Mouse (Mus musculus) kidney, embryonic 14.5 days (tissue): ENCODE measurements around the gene Arfgap3. TPM values are rescaled to one million over a fixed set of nuclear protein-coding genes. Genes with fewer than 3 reads are reported as not detected.

Experiments
- ATAC-seq: fragments of 200-750 bp; cut with Nextera tagmentation; 2 replicates; pipeline ENCODE4 v1.8.0; 2017; ENCODE audit warnings: moderate number of reproducible peaks, mild to moderate bottlenecking, moderate TSS enrichment, moderate library complexity; ENCODE audit not compliant: low FRiP score, low TSS enrichment
- H3K27ac ChIP-seq: fragments of 300-500 bp; sonication (generic); 2 replicates; pipeline ENCODE4 v1.5.1; 2014; ENCODE audit warnings: low read depth, mild to moderate bottlenecking, low read length, moderate library complexity, mixed read lengths
- H3K27me3 ChIP-seq: fragments of 300-500 bp; sonication (generic); 2 replicates; pipeline ENCODE4 v1.6.1; 2014; ENCODE audit warnings: mild to moderate bottlenecking, low read length; ENCODE audit not compliant: control insufficient read depth, insufficient read depth
- H3K36me3 ChIP-seq: fragments of 300-500 bp; sonication (generic); 2 replicates; pipeline ENCODE4 v1.6.1; 2014; ENCODE audit warnings: low read length, mixed read lengths; ENCODE audit not compliant: control insufficient read depth, insufficient read depth
- H3K4me1 ChIP-seq: fragments of 300-500 bp; sonication (generic); 2 replicates; pipeline ENCODE4 v1.6.1; 2014; ENCODE audit warnings: low read length, mixed read lengths; ENCODE audit not compliant: control insufficient read depth, insufficient read depth
- H3K4me2 ChIP-seq: fragments of 300-500 bp; sonication (generic); replicated peaks from 2 replicates; pipeline ENCODE4 v1.6.1; 2014; ENCODE audit warnings: low read depth, mild to moderate bottlenecking, low read length
- H3K4me3 ChIP-seq: fragments of 300-500 bp; sonication (generic); 2 replicates; pipeline ENCODE4 v1.5.1; 2014; ENCODE audit warnings: mild to moderate bottlenecking, low read length
- H3K9ac ChIP-seq: fragments of 300-500 bp; sonication (generic); 2 replicates; pipeline ENCODE4 v1.6.1; 2014; ENCODE audit warnings: low read depth, mild to moderate bottlenecking, low read length, moderate library complexity
- H3K9me3 ChIP-seq: fragments of 300-500 bp; sonication (generic); 2 replicates; pipeline ENCODE4 v1.6.1; 2016; ENCODE audit warnings: low read length; ENCODE audit not compliant: control insufficient read depth
- WGBS: fragments of 180-500 bp; shearing (Covaris S2); extraction: QIAGEN DNeasy Blood & Tissue Kit; methylation state at CpG from one replicate; pipeline ENCODE4 v1.1.7; 2014; 5-methylcytosine and 5-hydroxymethylcytosine counted together
- polyA plus RNA-seq: library from polyadenylated mRNA; unstranded; fragments of >200 nt; fragmentation: Nextera tagmentation; extraction: Ambion mirVana; gene quantifications from 2 replicates; pipeline ENCODE4 v1.2.1, GENCODE M21; 2014

Gene Arfgap3
- polyA plus RNA-seq, 1 experiment from 2014 or later = 33.3 TPM

DNA sequence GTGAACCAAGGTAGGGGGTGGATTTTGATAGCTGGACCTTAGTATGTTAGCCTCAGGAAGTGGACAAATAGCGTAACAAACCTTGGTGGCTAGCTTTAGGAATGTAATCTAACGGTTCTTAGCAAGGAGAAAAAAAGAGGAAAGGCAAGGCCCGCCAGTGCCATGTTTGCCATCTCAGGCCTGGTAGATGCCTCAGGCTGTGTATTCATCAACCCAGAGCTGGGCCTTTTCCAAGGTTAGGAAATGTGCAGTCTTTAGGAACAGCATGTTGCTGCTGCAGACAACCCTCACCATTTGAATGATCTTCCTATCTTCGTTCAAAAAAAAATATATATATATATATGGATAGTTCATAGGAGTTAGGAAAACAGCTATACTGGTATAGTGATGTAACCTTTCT is 1.5 kb upstream of the Arfgap3 start:
- Histone ChIP-seq H3K36me3 (no peaks in the 10 kb centered on the region), H3K27ac (no peak overlapping the region), H3K4me1 (peaks cover 14% of the 10 kb centered on the region; the same call in 1 of the 2 replicates), H3K9me3 (no peaks in the 10 kb centered on the region), H3K27me3 (no peaks in the 10 kb centered on the region), H3K9ac (no peak overlapping the region), H3K4me2 (no peak overlapping the region), H3K4me3 (no peak overlapping the region)
- ATAC-seq = no peak
- 82% methylated on average over 4 of the region's 4 CpGs for WGBS

DNA sequence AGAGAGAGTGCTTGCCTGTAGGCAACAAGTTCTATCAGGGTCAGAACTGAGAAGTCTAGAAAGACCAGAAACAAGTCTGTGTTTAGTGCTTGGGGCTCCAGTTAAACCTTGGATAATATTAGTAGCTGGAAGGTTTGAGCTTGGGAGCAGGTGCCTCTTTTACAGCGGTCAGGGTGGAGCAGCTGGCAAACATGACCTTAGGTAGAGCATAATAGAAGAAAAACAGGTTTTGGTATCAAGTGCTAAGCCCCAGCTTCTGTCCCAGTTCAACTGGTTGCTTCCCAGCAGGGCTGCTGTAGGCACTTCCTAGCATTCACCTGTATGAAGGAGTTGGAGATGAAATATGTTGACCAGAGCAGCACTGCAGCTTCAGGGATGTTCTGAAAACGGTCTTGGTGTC is 812 bp upstream of the Arfgap3 start:
- Histone ChIP-seq H3K9ac (peak overlapping the region; percentile 85), H3K27me3 (no peaks in the 10 kb centered on the region), H3K36me3 (no peaks in the 10 kb centered on the region), H3K4me2 (peak overlapping the region; percentile 91), H3K4me3 (no peak overlapping the region; the same call in 1 of the 2 replicates), H3K27ac (no peak overlapping the region), H3K4me1 (peaks cover 14% of the 10 kb centered on the region; the same call in 1 of the 2 replicates), H3K9me3 (no peaks in the 10 kb centered on the region)
- ATAC-seq = no peak
- 42% methylated on average over 2 of the region's 2 CpGs for WGBS

DNA sequence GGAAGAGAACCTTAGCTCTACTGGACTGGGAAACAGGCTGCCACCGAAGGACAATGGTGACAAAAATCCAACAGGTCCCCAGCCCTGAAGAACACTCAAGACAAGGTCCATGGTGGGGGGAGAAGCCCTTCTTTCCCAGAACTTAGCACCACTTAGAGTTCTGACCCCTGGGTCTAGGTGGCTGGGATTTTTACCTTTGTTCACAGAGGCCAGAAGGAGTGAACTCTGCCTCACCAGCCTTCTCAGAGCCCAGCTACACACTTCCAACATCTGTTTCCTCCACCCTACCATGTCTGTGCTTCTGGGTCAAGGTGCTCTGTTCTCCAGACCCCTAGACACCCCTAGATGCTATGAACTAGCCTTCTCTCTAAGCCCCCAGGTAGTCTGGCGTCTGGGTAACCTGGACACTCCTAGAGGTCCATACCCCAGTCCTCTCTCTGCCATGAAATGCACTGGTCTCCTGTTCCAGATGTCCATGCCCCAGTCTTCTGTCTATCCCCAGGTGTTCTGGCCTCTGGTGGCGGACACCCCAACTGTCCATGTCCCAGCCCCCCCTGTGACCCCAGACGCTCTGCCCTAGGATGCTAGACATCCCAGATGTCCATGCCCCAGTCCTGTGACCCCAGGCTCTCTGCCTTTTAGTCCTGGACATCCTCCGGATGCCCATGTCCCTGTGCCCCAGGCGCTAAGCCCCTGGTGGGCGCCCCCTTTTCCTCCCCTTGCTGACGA is 658 bp downstream of the Arfgap3 start:
- Histone ChIP-seq H3K4me2 (peak overlapping the region; percentile 91), H3K9ac (peak overlapping the region; percentile 85), H3K27me3 (no peaks in the 10 kb centered on the region), H3K4me3 (peak overlapping the region; percentile 88), H3K4me1 (peaks cover 14% of the 10 kb centered on the region; the same call in 1 of the 2 replicates), H3K27ac (no peak overlapping the region), H3K36me3 (0 out of 2 replicates have a peak, but pooled peaks cover 3% of the 10 kb centered on the region), H3K9me3 (no peaks in the 10 kb centered on the region)
- ATAC-seq = peak; percentile 61
- 15% methylated on average over 8 of the region's 8 CpGs for WGBS

DNA sequence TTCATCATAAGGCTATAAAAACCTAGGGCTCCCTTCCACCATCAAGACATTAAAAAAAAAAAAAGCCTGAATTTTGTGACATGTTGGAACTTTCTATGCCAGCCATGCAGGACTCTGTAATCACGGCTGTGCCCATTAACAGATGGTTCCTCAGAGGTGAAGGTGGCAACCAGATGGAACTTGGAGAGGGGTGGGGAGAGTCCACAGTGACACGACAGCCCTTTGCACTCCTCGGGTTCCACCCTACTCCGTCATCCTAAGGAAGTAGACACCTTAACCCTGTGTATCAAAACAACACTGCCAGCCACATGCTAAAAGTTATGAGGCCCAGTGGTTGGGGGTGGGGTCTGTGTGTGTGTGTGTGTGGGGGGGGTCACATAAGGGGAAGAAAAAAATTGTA is 1.3 kb downstream of the Arfgap3 start:
- no peak for ATAC-seq
- no peak overlapping the region; the same call in 1 of the 2 replicates for H3K9ac ChIP-seq
- H3K9me3 ChIP-seq = no peaks in the 10 kb centered on the region
- H3K4me3 ChIP-seq = peak overlapping the region; percentile 88; the same call in 1 of the 2 replicates
- H3K36me3 ChIP-seq = 0 out of 2 replicates have a peak, but pooled peaks cover 3% of the 10 kb centered on the region
- 47% methylated on average over 4 of the region's 4 CpGs for WGBS
- no peak overlapping the region for H3K27ac ChIP-seq
- H3K4me1 ChIP-seq = peaks cover 14% of the 10 kb centered on the region; the same call in 1 of the 2 replicates
- H3K4me2 ChIP-seq = peak overlapping the region; percentile 91
- H3K27me3 ChIP-seq = no peaks in the 10 kb centered on the region

DNA sequence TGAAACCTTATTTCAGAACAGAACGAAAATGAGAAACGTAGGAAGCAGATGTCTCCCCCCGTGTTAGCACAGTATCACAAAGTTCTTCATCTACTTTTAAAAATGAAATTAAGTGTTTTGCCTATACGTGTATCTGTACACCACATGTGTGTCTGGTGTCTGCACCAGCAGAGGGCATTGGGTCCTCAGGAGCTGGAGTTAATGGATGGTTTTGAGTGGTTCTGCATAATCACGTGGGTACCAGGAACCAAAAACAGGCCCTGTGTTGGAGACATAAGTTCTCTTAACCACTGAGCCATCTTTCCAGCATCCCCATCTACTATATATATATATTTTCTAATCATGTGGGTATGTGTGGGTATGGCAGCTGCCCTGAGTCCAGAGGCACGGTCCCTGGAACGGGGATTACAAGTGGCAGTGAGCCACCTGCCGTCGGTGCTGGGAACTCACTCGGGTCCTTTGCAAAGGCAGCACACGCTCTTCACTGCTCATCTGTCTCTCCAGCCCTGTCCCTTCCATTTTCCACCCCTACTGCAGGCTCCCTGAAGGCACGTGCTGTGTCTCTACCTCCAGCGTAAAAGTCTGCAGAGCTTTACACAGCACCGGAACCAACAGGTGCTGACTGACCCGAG is 4.0 kb downstream of the Arfgap3 start:
- Histone ChIP-seq H3K4me1 (peaks cover 14% of the 10 kb centered on the region; the same call in 1 of the 2 replicates), H3K27me3 (no peaks in the 10 kb centered on the region), H3K9me3 (no peaks in the 10 kb centered on the region), H3K36me3 (0 out of 2 replicates have a peak, but pooled peaks cover 11% of the 10 kb centered on the region), H3K4me3 (no peak overlapping the region), H3K27ac (no peak overlapping the region), H3K9ac (no peak overlapping the region), H3K4me2 (no peak overlapping the region)
- no peak for ATAC-seq
- WGBS = 92% methylated on average over 15 of the region's 15 CpGs

DNA sequence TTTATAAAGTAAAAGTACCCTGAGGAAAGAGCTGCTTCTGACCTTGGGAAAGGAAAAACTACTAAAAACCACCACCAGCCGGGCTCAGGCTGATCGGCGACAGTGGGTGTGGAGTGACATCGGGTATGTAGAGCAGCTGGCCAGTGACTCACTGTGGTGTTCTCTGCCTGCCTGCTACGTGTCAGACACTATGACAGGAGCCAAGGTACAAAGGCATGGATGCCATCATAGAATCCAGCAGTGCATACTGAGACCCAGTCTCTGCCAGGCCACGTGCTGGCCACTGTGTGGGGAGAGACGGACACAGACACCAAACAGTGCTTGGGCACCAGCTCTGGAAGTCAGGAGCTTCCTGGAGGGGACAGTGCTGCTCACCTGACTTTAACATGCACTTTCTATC is 5.1 kb downstream of the Arfgap3 start:
- 80% methylated on average over 7 of the region's 7 CpGs for WGBS
- H3K36me3 ChIP-seq = peaks cover 18% of the 10 kb centered on the region
- H3K9ac ChIP-seq = no peak overlapping the region
- no peaks in the 10 kb centered on the region for H3K27me3 ChIP-seq
- no peak overlapping the region for H3K4me2 ChIP-seq
- no peak overlapping the region for H3K27ac ChIP-seq
- no peaks in the 10 kb centered on the region for H3K9me3 ChIP-seq
- H3K4me3 ChIP-seq = no peak overlapping the region
- no peak for ATAC-seq
- peaks cover 10% of the 10 kb centered on the region; the same call in 1 of the 2 replicates for H3K4me1 ChIP-seq

DNA sequence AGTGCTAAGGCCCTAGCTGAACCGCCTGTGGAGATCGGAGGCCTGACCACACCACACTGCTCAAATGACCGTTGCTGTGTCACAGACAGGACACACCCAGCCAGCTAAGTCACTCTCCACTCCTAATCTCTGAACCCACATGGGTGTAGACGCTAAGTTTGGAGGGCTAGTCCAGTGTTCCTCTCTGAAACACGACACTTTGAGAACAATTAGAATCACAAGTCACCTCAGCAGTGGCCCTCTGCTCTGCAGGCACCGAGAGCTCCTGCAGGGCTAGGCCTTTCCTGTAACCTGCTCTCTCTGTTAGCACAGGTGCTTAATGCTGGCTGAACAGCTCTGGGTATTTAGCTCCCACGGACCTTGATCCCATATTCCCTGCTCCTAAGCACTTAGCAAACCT is 5.9 kb downstream of the Arfgap3 start:
- no peak overlapping the region for H3K27ac ChIP-seq

DNA sequence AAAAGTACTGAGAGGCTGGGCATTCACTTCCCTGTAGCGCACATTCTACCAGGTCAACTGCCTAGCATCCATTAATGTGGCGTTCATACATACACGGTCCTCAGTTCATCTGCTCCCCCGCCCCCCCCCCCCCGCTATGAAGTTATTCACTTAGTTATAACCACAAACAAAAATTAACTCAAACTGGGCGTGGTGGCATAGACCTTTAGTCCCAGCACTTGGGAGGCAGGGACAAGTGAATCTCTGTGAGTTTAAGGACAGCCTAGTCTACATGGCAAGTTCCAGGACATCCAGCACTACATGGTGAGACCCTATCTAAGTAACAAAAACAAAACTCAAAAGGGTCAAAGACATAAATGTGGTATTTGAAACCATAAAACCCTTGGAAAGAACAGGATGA is 11.1 kb downstream of the Arfgap3 start:
- no peak overlapping the region for H3K27ac ChIP-seq
- WGBS = 90% methylated on average over 6 of the region's 6 CpGs
- ATAC-seq = no peak
- H3K9ac ChIP-seq = no peak overlapping the region
- peaks cover 31% of the 10 kb centered on the region for H3K36me3 ChIP-seq
- H3K27me3 ChIP-seq = no peaks in the 10 kb centered on the region
- no peaks in the 10 kb centered on the region for H3K9me3 ChIP-seq
- H3K4me3 ChIP-seq = no peak overlapping the region
- no peak overlapping the region for H3K4me2 ChIP-seq
- no peaks in the 10 kb centered on the region for H3K4me1 ChIP-seq

More for the DNA sequence above, 5.9 kb downstream of the Arfgap3 start:
- Histone ChIP-seq H3K4me1 (peaks cover 5% of the 10 kb centered on the region; the same call in 1 of the 2 replicates), H3K9ac (no peak overlapping the region; the same call in 1 of the 2 replicates), H3K4me2 (no peak overlapping the region), H3K27me3 (no peaks in the 10 kb centered on the region), H3K9me3 (no peaks in the 10 kb centered on the region), H3K36me3 (peaks cover 18% of the 10 kb centered on the region), H3K4me3 (no peak overlapping the region)
- WGBS = 27% methylated on average over 7 of the region's 7 CpGs
- no peak for ATAC-seq
